Mouse (Mus musculus): ENCODE measurements around the gene Cttnbp2. TPM values are rescaled to one million over a fixed set of nuclear protein-coding genes. Genes with fewer than 3 reads are reported as not detected.
A peak's percentile ranks its signal among the peaks of the same experiment; 100 is the strongest.

Cttnbp2 gene
- polyA plus RNA-seq, 1 experiment from 2014 or later, result 51.8 TPM

GRCm38 (mm10) chr6:18511886-18512285, 2.8 kb downstream of the Cttnbp2 start:
- Histone ChIP-seq H3K27me3 (ENCODE audit: control insufficient read depth, insufficient read depth, low read length) (no peaks in the 10 kb centered on the region), H3K9ac (replicated peaks; ENCODE audit: low read length) (no peak overlapping the region), H3K4me2 (ENCODE audit: low read length) (peak overlapping the region; percentile 70), H3K4me3 (replicated peaks; ENCODE audit: low read depth, low read length) (no peak overlapping the region), H3K36me3 (ENCODE audit: control insufficient read depth, insufficient read depth, low read length) (no peaks in the 10 kb centered on the region), H3K27ac (replicated peaks; ENCODE audit: low read depth, low read length) (no peak overlapping the region), H3K9me3 (ENCODE audit: control insufficient read depth, low read length) (no peaks in the 10 kb centered on the region), H3K4me1 (ENCODE audit: control insufficient read depth, insufficient read depth, low read length) (peaks cover 3% of the 10 kb centered on the region)
- WGBS, result 68% methylated on average over 6 of the region's 6 CpGs
- no peak for ATAC-seq (ENCODE audit: low FRiP score, low TSS enrichment)
- DNase-seq, result peak; percentile 9

GRCm38 (mm10) chr6:18508036-18508435, 6.6 kb downstream of the Cttnbp2 start:
- no peak overlapping the region for H3K9ac ChIP-seq (replicated peaks; ENCODE audit: low read length)
- H3K4me1 ChIP-seq (ENCODE audit: control insufficient read depth, insufficient read depth, low read length), result peaks cover 1% of the 10 kb centered on the region
- no peak overlapping the region for H3K4me2 ChIP-seq (ENCODE audit: low read length)
- no peaks in the 10 kb centered on the region for H3K27me3 ChIP-seq (ENCODE audit: control insufficient read depth, insufficient read depth, low read length)
- H3K4me3 ChIP-seq (replicated peaks; ENCODE audit: low read depth, low read length), result no peak overlapping the region
- H3K9me3 ChIP-seq (ENCODE audit: control insufficient read depth, low read length), result no peaks in the 10 kb centered on the region
- no peak for DNase-seq
- 85% methylated on average over 2 of the region's 2 CpGs for WGBS
- no peak overlapping the region for H3K27ac ChIP-seq (replicated peaks; ENCODE audit: low read depth, low read length)
- no peak for ATAC-seq (ENCODE audit: low FRiP score, low TSS enrichment)
- H3K36me3 ChIP-seq (ENCODE audit: control insufficient read depth, insufficient read depth, low read length), result no peaks in the 10 kb centered on the region

- ATAC-seq (ENCODE audit: low FRiP score, low TSS enrichment) (no peak), DNase-seq (no peak)
- 76% methylated on average over 5 of the region's 5 CpGs for WGBS
- no peaks in the 10 kb centered on the region for H3K4me1 ChIP-seq (ENCODE audit: control insufficient read depth, insufficient read depth, low read length)
- H3K27me3 ChIP-seq (ENCODE audit: control insufficient read depth, insufficient read depth, low read length), result no peaks in the 10 kb centered on the region
- H3K4me2 ChIP-seq (ENCODE audit: low read length), result no peak overlapping the region
- H3K9ac ChIP-seq (replicated peaks; ENCODE audit: low read length), result no peak overlapping the region
- no peak overlapping the region for H3K4me3 ChIP-seq (replicated peaks; ENCODE audit: low read depth, low read length)
- H3K36me3 ChIP-seq (ENCODE audit: control insufficient read depth, insufficient read depth, low read length), result peaks cover 9% of the 10 kb centered on the region
- no peak overlapping the region for H3K27ac ChIP-seq (replicated peaks; ENCODE audit: low read depth, low read length)
- H3K9me3 ChIP-seq (ENCODE audit: control insufficient read depth, low read length), result no peaks in the 10 kb centered on the region
These were observed 14.8 kb downstream of the Cttnbp2 start for GRCm38 (mm10) chr6:18499833-18500232.

DNA sequence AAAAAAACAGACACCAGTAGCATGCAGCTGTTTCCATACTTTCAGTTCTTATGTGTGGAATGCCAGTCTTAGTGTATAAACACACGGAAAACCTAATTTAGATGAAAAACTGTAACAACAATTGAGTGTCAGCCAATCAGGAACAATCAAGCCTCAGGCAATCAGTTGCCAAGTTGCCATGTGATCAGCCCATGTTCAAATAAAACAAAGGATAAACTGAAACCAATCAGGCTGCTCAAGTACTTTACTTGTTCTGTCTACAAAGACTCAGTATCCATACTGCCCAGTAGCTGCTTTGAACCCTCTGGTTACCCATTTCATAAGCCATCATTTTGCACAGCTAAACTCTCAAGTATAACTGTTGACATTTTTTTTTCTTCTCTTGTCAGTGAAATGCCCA, 21.7 kb downstream of the Cttnbp2 start:
- no peaks in the 10 kb centered on the region for H3K9me3 ChIP-seq (ENCODE audit: control insufficient read depth, low read length)
- ATAC-seq (ENCODE audit: low FRiP score, low TSS enrichment) (no peak), DNase-seq (no peak)
- no peaks in the 10 kb centered on the region for H3K4me1 ChIP-seq (ENCODE audit: control insufficient read depth, insufficient read depth, low read length)
- H3K36me3 ChIP-seq (ENCODE audit: control insufficient read depth, insufficient read depth, low read length), result peaks cover 20% of the 10 kb centered on the region
- 73% methylated on average over 1 of the region's 1 CpGs for WGBS
- no peaks in the 10 kb centered on the region for H3K27me3 ChIP-seq (ENCODE audit: control insufficient read depth, insufficient read depth, low read length)
- H3K9ac ChIP-seq (replicated peaks; ENCODE audit: low read length), result no peak overlapping the region
- no peak overlapping the region for H3K4me3 ChIP-seq (replicated peaks; ENCODE audit: low read depth, low read length)
- no peak overlapping the region for H3K4me2 ChIP-seq (ENCODE audit: low read length)
- H3K27ac ChIP-seq (replicated peaks; ENCODE audit: low read depth, low read length), result no peak overlapping the region

- ATAC-seq (ENCODE audit: low FRiP score, low TSS enrichment), result no peak
- H3K27ac ChIP-seq (replicated peaks; ENCODE audit: low read depth, low read length), result no peak overlapping the region
- H3K36me3 ChIP-seq (ENCODE audit: control insufficient read depth, insufficient read depth, low read length), result peaks cover 20% of the 10 kb centered on the region
- 52% methylated on average over 6 of the region's 6 CpGs for WGBS
- no peaks in the 10 kb centered on the region for H3K4me1 ChIP-seq (ENCODE audit: control insufficient read depth, insufficient read depth, low read length)
- H3K9me3 ChIP-seq (ENCODE audit: control insufficient read depth, low read length), result no peaks in the 10 kb centered on the region
- H3K27me3 ChIP-seq (ENCODE audit: control insufficient read depth, insufficient read depth, low read length), result no peaks in the 10 kb centered on the region
- H3K4me2 ChIP-seq (ENCODE audit: low read length), result no peak overlapping the region
- H3K4me3 ChIP-seq (replicated peaks; ENCODE audit: low read depth, low read length), result no peak overlapping the region
- peak; percentile 50 for DNase-seq
- no peak overlapping the region for H3K9ac ChIP-seq (replicated peaks; ENCODE audit: low read length)
These were observed 22.3 kb downstream of the Cttnbp2 start for GRCm38 (mm10) chr6:18492248-18492901.

GRCm38 (mm10) chr6:18485087-18485486, 29.6 kb downstream of the Cttnbp2 start:
- ATAC-seq (ENCODE audit: low FRiP score, low TSS enrichment), result no peak
- Histone ChIP-seq H3K4me2 (ENCODE audit: low read length) (no peak overlapping the region), H3K9ac (replicated peaks; ENCODE audit: low read length) (no peak overlapping the region), H3K4me1 (ENCODE audit: control insufficient read depth, insufficient read depth, low read length) (no peaks in the 10 kb centered on the region), H3K27me3 (ENCODE audit: control insufficient read depth, insufficient read depth, low read length) (no peaks in the 10 kb centered on the region), H3K27ac (replicated peaks; ENCODE audit: low read depth, low read length) (no peak overlapping the region), H3K36me3 (ENCODE audit: control insufficient read depth, insufficient read depth, low read length) (peaks cover 3% of the 10 kb centered on the region; the same call in 1 of the 2 replicates), H3K4me3 (replicated peaks; ENCODE audit: low read depth, low read length) (no peak overlapping the region), H3K9me3 (ENCODE audit: control insufficient read depth, low read length) (no peaks in the 10 kb centered on the region)
- DNase-seq, result no peak

- H3K9ac ChIP-seq (replicated peaks; ENCODE audit: low read length), result no peak overlapping the region
- no peaks in the 10 kb centered on the region for H3K4me1 ChIP-seq (ENCODE audit: control insufficient read depth, insufficient read depth, low read length)
- H3K27me3 ChIP-seq (ENCODE audit: control insufficient read depth, insufficient read depth, low read length), result no peaks in the 10 kb centered on the region
- H3K4me2 ChIP-seq (ENCODE audit: low read length), result no peak overlapping the region
- H3K27ac ChIP-seq (replicated peaks; ENCODE audit: low read depth, low read length), result no peak overlapping the region
- ATAC-seq (ENCODE audit: low FRiP score, low TSS enrichment), result no peak
- H3K36me3 ChIP-seq (ENCODE audit: control insufficient read depth, insufficient read depth, low read length), result peaks cover 3% of the 10 kb centered on the region; the same call in 1 of the 2 replicates
- 85% methylated on average over 5 of the region's 5 CpGs for WGBS
- H3K4me3 ChIP-seq (replicated peaks; ENCODE audit: low read depth, low read length), result no peak overlapping the region
- no peaks in the 10 kb centered on the region for H3K9me3 ChIP-seq (ENCODE audit: control insufficient read depth, low read length)
- DNase-seq, result no peak
These were observed 30.6 kb downstream of the Cttnbp2 start for GRCm38 (mm10) chr6:18484061-18484460.

GRCm38 (mm10) chr6:18482546-18482945, 32.1 kb downstream of the Cttnbp2 start:
- Histone ChIP-seq H3K36me3 (ENCODE audit: control insufficient read depth, insufficient read depth, low read length) (peaks cover 3% of the 10 kb centered on the region; the same call in 1 of the 2 replicates), H3K4me3 (replicated peaks; ENCODE audit: low read depth, low read length) (no peak overlapping the region), H3K9ac (replicated peaks; ENCODE audit: low read length) (no peak overlapping the region), H3K27ac (replicated peaks; ENCODE audit: low read depth, low read length) (no peak overlapping the region), H3K27me3 (ENCODE audit: control insufficient read depth, insufficient read depth, low read length) (no peaks in the 10 kb centered on the region), H3K9me3 (ENCODE audit: control insufficient read depth, low read length) (no peaks in the 10 kb centered on the region), H3K4me2 (ENCODE audit: low read length) (no peak overlapping the region), H3K4me1 (ENCODE audit: control insufficient read depth, insufficient read depth, low read length) (no peaks in the 10 kb centered on the region)
- ATAC-seq (ENCODE audit: low FRiP score, low TSS enrichment) (no peak), DNase-seq (no peak)

- H3K4me2 ChIP-seq (ENCODE audit: low read length), result no peak overlapping the region
- no peaks in the 10 kb centered on the region for H3K27me3 ChIP-seq (ENCODE audit: control insufficient read depth, insufficient read depth, low read length)
- no peak for ATAC-seq (ENCODE audit: low FRiP score, low TSS enrichment)
- H3K9me3 ChIP-seq (ENCODE audit: control insufficient read depth, low read length), result no peaks in the 10 kb centered on the region
- WGBS, result 87% methylated on average over 3 of the region's 3 CpGs
- H3K4me3 ChIP-seq (replicated peaks; ENCODE audit: low read depth, low read length), result no peak overlapping the region
- no peaks in the 10 kb centered on the region for H3K4me1 ChIP-seq (ENCODE audit: control insufficient read depth, insufficient read depth, low read length)
- H3K9ac ChIP-seq (replicated peaks; ENCODE audit: low read length), result no peak overlapping the region
- DNase-seq, result no peak
- H3K27ac ChIP-seq (replicated peaks; ENCODE audit: low read depth, low read length), result no peak overlapping the region
- peaks cover 3% of the 10 kb centered on the region; the same call in 1 of the 2 replicates for H3K36me3 ChIP-seq (ENCODE audit: control insufficient read depth, insufficient read depth, low read length)
These were observed 32.9 kb downstream of the Cttnbp2 start for GRCm38 (mm10) chr6:18481781-18482180.

All from midbrain, embryonic 14.5 days (tissue).